Mouse (Mus musculus) thymus, postnatal 4 days (tissue): ENCODE data around the gene Wdr54.

Experiments used
- DNase-seq: peaks from one replicate; pipeline ENCODE4 v3.0.0; 2021

Wdr54 gene

DNA sequence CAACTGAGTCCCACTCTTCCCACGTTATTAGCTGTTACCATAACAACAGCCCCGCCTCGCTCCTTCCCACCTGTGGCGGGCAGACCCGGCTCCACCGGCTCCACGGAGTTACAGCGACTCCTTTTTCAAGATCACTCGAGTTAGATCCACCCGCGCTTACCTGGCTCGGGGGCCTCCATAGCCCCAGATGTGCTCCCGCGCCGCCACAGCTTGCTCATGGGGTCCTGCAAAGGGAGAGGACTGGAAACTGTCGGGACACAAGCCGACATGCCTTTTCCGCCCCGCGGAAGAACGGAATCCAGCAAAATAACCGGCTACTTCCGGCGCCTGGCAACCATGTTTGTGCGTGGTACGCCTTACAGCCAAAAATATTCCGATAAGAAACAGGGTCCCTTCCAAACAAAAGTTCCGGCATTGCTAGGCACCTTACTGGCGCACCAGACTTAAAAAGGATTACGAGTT, 31.3 kb downstream of the Wdr54 start:
- peak; percentile 91 for DNase-seq

DNA sequence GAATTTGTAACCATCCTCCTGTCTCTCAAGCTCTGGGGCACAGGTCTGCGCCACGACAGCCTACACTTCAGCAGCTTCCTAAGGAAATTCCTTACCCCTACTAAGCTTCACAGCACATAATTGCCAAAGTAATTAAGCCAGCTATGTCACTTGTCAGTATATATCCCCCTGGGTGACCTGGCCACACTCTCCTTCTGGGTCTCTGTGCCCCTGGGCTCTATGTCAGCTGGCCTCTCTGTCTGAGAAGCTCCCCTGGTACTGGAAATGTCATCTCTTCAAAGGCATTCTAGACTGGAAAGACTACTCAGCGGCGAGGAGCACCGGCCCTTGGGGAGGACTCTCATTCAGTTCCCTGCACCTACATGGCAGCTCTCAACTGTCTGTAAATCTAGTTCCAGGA, 33.2 kb downstream of the Wdr54 start:
- no peak for DNase-seq

DNA sequence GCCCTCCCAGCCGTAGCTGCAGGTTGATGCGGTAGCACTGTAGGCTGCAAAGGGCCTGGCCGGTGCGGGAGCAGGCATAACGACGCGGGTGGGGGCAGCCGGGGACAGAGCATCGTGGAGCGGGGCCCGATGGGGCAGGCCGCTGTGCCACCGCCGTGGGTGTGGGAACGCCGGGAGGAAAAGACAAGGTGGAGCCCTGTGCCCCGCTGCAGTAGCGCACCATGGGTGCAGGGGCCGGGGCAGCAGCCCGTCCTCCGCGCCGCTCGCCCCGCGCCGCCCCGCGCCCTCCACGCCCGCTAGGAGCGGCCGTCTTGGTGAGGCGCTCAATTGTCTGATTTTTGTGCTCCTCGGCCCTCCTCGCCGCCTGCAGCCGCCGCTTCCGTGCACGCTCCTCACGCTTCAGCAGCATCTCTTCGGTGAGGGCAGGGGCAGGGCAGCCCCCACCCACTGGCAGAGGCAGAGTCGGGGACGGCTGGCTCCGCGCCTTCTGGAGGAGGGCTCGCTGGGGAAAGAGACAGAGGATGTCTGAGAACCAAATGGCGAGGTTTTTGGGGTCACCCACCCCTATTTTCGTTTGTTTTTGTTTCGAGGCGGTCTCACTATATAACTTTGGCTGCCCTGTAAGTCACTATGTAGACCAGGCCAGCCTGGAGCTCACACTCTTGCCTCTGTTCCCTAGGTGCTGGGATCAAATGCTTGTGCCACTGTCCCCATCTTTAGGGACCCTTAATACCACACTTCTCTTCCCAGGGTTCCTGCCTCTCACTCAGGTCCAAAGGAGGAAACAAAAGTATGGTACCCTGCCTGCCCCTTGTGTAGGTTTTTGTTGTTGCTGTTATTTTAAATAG, 34.1 kb downstream of the Wdr54 start:
- peak; percentile 73 for DNase-seq

DNA sequence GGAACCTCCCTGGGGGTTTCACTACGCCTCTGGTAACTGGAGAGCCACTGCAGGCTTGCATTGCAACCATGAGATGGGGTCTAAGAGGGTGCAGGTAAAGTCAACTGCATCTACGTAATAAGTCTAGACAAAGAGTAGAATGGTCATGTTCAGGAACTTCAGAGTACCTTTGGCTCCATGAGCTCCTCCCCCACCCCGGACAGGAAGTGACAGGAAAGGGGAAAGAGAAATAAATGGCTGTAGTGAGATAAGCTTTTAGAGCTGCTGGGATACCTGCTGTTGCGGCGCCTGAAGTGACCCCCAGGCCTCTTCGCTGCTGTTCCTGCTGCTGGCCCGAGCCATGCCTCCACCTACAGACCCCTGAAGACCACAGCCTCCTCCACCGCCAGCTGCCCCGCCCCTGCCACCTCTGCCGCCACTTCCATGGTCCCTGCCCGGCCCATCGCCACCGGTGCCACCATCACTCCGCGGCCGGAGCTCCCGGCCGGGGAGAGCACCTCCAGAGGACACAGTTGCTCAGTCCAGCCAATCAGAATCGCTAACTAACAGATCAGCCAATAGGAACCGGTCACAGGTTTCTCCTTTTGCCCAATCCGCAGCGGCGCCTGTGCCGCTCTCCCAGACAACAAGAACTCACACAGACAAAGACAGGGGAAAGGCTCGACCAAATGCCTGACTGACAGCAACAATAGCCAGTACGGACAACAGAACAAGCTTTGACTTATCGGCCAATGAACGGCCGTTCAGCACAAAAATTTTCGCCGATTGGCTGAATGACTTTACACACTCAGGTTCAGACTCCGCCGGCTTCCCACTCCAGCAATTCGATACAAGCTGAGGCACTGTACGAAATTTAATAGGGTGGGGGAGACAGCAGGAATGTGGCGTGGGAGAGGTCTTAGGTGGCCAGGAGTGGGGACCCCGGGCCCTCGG, 35.0 kb downstream of the Wdr54 start, which contains the start of gene Wbp1:
Gene Wbp1, minus strand, starts transcription at position 630 of the 933 bp plus-strand sequence.
- peak; percentile 86 for DNase-seq

DNA sequence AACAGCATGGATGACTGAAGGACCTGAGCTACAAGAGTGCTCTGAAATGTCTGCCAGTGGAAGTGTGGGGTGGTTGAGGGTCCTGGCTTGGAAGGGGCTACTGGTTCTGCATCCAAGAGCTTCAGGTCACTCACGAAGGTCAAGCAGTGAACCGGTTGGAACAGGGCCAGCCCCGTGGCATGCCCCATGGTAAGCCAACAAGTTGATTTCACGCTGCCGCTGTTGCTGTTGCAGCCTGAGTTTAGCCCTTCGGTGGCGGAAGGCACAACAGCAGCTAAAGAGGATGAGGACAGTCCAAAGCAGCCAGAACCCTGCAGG, 36.5 kb downstream of the Wdr54 start:
- no peak for DNase-seq

DNA sequence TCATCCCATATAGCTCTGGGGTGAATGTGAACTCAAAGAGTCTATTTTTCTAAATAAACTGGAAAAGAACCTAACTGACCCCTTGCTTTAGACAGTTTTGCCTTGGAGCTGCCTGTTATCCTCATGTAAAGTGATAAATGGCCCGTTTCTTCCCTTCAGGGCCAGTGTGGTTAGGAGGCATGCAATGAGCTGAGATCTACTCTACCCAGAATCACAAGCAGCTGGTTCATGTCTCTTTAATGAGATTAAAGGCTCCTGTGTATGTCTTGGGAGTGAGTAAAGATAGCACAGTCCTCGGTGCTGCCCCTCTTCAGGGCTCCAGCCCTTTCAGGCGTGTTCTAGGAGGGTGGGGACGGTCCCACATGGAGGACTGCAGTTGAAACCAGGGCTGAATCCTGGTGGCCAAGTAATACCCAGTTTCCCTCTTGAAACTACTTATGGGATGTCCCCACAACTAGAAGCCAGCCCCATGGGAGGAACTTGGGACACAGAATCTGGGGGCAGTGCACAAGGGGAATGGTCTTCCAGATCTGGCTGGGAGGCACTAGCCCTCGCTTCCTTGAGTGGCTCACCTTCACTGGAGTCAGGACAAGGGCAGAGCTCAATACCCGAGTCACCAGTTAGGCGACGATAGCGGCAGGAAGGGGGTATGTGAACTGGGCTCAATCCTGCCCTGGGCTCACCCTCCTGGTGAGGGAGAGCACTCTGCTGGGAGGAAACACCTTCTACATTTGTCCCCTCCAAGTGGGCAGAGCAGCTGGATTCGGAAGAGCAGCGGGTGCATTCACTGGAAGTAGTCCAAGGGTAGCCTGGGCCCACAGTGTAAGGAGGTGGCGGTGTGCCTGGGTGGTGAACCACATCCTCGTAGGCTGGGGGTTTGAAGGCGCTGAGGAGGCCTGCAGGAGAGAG, 37.1 kb downstream of the Wdr54 start:
- no peak for DNase-seq

DNA sequence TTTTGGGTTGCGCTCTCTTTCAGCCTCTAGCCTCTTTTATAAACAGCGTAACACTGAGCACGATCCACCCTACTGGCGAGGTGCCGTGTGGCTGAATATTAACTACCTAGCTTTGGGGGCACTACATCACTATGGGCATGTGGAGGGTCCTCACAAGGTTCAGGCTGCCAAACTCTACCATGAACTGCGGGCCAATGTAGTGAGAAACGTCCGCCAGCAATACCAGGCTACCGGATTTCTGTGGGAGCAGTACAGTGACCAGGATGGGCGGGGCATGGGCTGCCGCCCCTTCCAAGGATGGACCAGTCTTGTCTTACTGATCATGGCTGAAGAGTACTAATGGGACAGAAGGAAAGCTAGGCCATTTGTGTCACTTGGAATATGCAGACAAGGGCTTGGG, 37.8 kb downstream of the Wdr54 start:
- no peak for DNase-seq

DNA sequence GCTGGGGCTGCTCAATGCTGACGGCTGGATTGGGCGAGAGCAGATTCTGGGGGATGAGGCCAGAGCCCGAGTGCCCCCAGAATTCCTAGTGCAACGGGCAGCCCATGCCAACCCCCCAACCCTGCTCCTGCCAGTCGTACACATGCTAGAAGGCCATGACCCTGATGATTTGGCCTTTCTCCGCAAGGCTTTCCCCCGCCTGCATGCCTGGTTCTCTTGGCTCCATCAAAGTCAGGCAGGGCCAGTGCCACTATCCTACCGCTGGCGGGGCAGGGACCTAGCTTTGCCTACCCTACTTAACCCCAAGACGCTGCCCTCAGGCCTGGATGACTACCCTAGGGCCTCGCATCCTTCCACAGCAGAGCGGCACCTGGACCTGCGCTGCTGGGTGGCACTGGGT, 38.6 kb downstream of the Wdr54 start:
- DNase-seq = no peak

DNA sequence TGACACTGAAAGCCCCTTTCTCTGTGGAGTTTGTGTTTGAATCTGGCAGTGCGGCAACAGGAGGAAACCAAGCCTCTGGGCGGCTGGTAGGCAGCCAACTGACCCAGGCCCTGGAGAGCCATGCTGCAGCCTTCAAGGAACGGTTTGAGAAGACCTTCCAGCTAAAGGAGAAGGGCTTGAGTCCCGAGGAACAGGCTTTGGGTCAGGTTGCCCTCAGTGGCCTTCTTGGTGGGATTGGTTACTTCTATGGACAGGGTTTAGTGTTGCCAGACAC, 39.1 kb downstream of the Wdr54 start:
- DNase-seq = no peak

DNA sequence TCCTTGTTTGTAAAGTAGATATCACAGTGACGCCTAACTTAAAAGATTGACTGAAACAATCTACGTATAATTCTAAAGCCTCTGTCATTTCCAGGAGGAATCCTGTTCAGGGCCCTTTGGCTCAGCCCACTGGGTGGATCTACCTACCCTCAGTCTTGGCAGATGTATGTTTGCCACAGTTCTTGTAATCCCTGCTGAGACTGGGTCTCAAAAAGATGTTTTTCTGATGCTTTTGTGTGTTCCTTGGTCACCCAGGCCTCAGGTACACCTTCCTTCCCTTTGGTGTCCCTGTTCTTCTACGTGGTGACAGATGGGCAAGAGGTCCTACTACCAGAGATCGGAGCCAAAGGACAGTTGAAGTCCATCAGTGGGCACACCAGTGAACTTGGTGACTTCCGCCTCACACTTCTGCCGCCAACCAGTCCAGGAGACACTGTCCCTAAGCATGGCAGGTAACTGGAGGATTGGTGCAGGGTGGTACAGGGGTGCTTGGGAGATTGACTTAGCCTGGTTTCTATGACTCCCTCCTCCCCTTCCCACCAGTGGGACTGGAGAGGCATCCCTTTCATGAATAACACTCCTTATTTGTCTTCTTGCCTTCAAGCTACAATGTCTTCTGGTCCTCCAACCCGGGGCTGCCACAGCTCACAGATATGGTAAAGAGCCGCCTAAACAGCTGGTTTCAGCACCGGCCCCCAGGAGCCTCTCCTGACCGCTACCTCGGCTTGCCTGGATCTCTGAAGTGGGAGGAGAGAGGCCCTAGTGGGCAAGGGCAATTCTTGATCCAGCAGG, 39.6 kb downstream of the Wdr54 start:
- DNase-seq = no peak

DNA sequence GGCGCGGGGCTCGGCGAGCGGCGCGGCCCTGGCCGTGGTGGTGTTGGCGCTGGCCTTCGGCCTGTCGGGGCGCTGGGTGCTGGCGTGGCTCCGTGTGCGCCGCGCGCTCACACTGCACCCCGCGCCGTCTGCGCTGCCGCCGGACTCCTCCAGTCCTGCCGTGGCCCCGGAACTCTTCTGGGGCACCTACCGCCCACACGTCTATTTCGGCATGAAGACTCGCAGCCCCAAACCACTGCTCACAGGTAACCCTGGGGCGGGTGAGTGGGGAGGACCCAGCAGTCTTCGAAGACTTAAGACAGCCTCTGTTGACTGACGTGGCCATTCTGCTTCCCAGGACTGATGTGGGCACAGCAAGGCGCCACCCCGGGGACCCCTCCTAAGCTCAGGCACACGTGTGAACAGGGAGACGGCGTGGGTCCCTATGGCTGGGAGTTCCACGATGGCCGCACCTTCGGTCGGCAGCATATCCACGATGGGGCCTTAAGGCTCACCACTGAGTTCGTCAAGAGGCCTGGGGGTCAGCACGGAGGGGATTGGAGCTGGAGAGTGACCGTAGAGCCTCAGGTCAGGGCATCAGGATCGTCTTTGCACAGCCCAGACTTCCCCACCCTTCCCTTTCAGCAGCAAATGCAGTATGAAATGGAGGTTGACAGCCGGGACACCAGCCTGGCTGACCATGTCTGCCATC, 40.4 kb downstream of the Wdr54 start:
- peak; percentile 59 for DNase-seq

DNA sequence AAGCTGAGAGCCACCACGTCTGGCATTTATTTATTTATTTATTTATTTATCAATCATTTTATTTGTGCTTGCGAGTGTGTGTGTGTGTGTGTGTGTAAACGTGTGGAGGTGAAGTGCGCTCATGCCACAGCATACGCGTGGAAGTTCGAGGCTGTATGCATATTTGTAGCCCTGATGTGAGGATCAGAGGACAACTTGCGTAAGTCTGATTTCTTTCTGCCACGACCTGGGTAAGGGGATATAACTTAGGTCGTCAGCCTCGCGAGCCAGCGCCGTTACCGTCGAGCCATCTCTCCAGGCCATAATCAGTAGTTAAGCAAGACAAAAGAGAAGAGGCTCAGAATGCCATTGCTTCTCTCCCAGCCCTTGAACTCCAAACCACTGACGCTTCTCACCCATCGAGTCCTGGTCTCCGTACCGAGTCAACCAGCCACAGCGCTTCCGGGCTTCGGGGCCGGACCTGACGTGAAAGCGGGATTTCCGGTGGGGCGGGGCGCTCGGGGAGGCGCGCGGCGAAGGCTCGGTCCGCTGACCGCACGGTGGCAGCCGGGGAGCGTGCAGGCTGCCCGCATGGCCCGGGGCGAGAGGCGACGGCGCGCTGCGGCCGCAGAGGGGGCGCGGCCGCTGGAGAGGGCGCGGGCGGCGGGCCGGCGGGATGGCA, 41.1 kb downstream of the Wdr54 start, which contains the start of gene Mogs:
Gene Mogs, plus strand, starts transcription at position 486 of the 661 bp plus-strand sequence.
- DNase-seq = peak; percentile 94

DNA sequence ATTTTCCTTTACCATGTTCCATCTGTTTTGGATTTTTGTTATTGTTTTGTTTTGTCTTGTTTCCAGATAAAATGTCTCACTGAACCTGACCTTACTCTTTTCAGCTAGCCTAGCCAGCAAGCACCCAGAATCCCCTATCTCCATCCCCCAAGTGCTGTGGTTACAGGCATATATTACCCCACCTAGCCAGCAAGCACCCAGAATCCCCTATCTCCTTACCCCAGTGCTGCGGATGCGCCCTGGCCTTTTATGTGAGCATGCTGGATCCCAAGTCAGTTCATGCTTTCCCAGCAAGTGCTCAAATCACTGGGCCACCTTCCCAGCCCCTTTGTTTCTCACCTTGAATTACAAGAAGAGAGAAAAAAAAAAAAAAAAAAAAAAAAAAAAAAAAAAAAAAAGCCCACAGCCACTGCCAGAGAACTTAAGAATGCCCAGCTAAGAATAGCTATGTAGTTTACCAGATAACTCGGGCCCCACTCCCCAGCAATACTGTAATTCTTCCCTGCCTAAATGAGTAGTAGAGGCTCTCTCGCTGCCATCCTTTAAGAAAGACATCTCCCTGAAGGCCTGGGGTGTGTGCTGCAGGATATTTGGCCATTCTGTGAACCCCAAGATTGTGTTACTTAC, 44.6 kb downstream of the Wdr54 start:
- DNase-seq = no peak

DNA sequence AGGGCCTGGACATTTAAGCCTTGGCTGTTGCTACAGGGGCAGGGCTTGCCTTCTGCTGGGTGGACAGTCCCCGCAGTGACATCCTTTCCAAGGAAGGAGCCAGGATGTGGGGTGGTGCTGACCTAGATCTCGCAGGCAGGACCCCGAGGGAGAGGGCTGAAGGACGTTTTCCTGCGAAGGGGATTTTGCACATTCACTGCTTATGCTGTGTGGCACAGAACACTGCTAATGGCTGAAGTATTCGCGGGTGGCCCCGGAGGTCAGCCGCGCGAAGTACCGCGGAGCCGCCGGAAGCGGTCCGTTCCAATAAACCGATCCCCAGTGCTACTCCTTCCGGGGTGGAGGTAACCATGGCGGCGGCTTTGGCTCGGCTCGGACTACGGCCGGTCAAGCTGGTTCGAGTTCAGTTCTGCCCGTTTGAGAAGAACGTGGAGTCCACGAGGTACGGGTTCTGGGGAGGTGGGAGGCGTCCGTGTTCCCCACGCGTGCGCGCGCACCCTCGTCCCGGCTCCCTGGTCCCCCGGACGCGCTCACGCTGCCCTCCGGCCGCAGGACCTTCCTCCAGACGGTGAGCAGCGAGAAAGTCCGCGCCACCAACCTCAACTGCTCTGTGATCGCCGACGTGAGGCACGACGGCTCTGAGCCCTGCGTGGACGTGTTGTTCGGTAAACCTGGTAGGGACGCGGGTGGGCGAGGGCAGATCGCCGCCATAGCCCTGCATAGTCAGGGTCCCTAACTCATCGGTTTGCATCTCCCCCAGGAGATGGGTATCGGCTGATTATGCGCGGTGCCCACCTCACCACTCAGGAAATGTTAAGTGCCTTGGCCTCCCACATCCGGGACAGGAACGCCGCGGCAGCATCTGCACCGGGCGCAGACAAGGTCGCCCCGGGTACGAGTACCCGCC, 47.2 kb downstream of the Wdr54 start, which contains the start of gene Mrpl53:
Gene Mrpl53, plus strand, starts transcription at position 279 of the 907 bp plus-strand sequence.
- DNase-seq = peak; percentile 80

DNA sequence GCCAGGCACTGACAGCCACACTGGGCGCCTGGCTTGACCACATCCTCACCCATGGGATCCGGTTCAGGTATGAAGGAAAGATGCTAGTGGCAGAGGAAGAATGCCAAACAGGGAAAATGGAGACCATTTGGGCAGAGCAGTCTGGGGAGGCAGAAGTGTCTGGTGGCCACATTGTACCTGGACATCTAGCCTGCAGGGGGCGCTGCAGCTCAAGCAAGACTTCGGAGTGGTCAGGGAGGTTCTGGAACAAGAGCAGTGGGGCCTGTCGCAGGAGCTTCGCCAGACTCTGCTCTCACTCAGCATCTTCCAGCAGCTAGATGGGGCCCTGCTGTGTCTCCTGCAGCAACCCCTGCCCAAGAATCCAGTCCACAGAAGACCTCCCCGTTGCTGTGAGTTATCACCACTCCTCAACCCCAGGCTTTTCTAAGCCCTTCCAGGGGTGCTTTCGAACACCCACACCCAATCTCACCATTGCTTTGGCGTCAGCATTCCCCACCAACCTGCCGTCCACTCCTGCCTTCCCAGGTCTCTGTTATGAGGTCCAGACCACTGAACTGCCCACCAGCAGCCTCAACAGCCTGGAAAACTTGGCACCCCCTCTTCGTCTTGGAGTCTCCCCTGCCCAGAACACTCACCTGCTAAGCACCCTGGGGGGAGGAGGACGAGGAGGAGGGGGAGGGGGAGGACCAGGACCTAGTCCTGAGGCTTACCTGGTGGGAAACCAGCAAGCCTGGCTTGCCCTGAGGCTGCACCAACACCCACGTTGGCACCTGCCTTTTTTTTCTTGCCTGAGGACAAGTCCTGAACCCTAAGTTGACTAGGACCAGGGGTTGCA, 48.4 kb downstream of the Wdr54 start:
- peak; percentile 94 for DNase-seq

DNA sequence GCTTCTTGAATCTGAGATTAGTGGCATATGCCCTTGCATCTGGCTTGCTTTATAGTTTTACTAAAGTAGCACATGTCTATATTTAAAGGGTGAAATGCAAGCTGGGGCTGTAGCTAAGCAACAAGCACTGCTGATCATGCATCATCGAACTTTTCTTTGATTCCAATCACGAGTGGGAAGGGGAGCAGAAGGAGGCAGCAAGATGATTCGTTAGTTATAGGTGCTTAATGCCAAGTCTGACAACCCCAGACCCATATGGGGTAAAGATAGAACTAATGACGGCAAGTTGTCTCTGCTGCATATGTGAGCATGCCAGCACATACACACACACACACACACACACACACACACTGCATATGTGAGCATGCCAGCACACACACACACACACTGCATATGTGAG, 52.0 kb downstream of the Wdr54 start:
- DNase-seq = no peak

DNA sequence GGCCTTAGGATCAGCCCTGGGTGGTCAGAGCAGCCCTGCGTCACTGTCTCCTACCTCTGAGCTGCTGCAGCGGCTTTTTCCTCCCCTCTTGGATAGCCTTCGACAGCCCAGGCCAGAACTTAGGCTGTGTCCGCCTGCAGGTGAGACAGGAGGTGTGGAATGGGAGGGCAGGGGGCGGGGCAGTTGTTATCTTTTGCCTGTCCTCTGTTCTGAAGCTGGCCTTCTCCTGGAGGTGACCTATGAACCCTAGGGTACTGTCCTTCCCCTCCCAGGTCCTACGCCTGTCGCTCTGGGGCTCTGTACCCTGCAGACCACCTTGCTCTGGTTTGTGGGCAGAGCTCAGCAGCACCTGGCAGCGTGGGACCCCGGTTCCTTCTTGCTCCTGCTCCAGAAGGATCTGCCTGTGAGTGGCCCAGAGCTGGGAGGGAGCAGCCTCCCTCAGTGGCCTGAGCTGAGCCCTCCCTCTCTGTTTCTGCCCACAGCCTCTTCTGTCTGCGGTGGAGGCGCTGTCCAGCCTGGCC, 53.0 kb downstream of the Wdr54 start:
- no peak for DNase-seq
